Mouse (Mus musculus) kidney, adult 2 months (tissue): ENCODE results near the gene Oas2. TPM values are rescaled to one million over a fixed set of nuclear protein-coding genes. Genes with fewer than 3 reads are reported as not detected.
"Not testable (repeated sequence)": the region's sequence is repeated elsewhere in the genome, so short reads cannot be mapped to it uniquely, and the experiment has no call there.

Source experiments
- DNase-seq: peaks from one replicate; pipeline ENCODE4 v3.0.0; 2021
- H3K27ac ChIP-seq: fragments of 200-500 bp; 2 replicates; pipeline ENCODE4 v1.5.1; 2012; ENCODE audit warnings: low read depth, low read length, control low read depth, inconsistent platforms; ENCODE audit not compliant: insufficient read depth
- H3K27me3 ChIP-seq: fragments of 200-500 bp; replicated peaks from 2 replicates; pipeline ENCODE4 v1.6.1; 2012; ENCODE audit warnings: mild to moderate bottlenecking, moderate library complexity, low read length, inconsistent platforms; ENCODE audit not compliant: control insufficient read depth, insufficient read depth
- H3K36me3 ChIP-seq: fragments of 200-500 bp; 2 replicates; pipeline ENCODE4 v1.6.1; 2012; ENCODE audit warnings: mild to moderate bottlenecking, moderate library complexity, low read length, inconsistent platforms; ENCODE audit not compliant: control insufficient read depth, insufficient read depth
- H3K4me1 ChIP-seq: fragments of 200-500 bp; 2 replicates; pipeline ENCODE4 v1.6.1; 2011; ENCODE audit warnings: low read length; ENCODE audit not compliant: control insufficient read depth, insufficient read depth
- H3K4me3 ChIP-seq: fragments of 200-500 bp; 2 replicates; pipeline ENCODE4 v1.5.1; 2011; ENCODE audit warnings: mild to moderate bottlenecking, low read depth, low read length, control low read depth; ENCODE audit not compliant: insufficient read depth
- CTCF ChIP-seq: fragments of 200-500 bp; conservative IDR thresholded peaks from 2 replicates; pipeline ENCODE4 v1.5.1; 2011; ENCODE audit warnings: low read depth, mild to moderate bottlenecking, control low read depth, low read length, moderate library complexity, mixed read lengths; ENCODE audit not compliant: insufficient read depth, insufficient read length
- POLR2A ChIP-seq: fragments of 200-500 bp; IDR thresholded peaks from one replicate; pipeline ENCODE4 v1.6.1; 2011; ENCODE audit warnings: low read depth, low read length, control low read depth
- WGBS: fragments of 180-500 bp; shearing (Covaris S2); methylation state at CpG from one replicate; pipeline ENCODE4 v1.1.7; 2018; 5-methylcytosine and 5-hydroxymethylcytosine counted together
- polyA plus RNA-seq: library from polyadenylated mRNA; depleted of rRNA; stranded (reverse); fragments of >200 nt; gene quantifications from 2 replicates; pipeline ENCODE4 v1.2.3, GENCODE M21; 2012; rRNA removed

Oas2 gene
- 3.5 and 5.5 TPM in 2 replicates for polyA plus RNA-seq

DNA sequence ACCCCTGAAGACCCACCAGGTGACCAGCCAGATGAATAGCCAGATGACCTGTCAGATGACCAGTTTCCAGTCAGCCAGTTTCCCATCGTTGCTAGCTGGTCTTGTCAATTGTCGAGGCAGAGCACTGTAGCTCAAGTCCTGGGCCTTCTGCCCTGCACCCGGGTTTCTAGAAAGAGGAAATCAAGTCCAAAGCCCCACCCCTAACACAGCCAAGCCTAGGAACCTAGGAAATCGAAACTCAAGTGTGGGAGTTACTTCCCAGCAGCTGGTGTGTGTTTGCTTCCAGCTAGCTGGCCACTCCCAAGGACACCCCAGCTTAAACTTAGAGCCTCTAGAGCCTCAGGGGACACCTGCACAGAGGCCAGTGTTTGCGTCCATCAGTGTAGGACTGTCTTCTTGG lies at the start of gene Oas2:
Oas2 (minus strand) TSS at position 166 of the 400 bp plus-strand sequence.
- H3K27me3 ChIP-seq = no peaks in the 10 kb centered on the region
- 29% methylated on average over 5 of the region's 5 CpGs for WGBS
- H3K36me3 ChIP-seq = no peaks in the 10 kb centered on the region
- no peak for TF ChIP-seq POLR2A
- no peak for TF ChIP-seq CTCF
- no peaks in the 10 kb centered on the region for H3K4me1 ChIP-seq
- DNase-seq = peak; percentile 3
- no peak within 1 kb of the TSS for H3K27ac ChIP-seq
- H3K4me3 ChIP-seq = no peak within 1 kb of the TSS

DNA sequence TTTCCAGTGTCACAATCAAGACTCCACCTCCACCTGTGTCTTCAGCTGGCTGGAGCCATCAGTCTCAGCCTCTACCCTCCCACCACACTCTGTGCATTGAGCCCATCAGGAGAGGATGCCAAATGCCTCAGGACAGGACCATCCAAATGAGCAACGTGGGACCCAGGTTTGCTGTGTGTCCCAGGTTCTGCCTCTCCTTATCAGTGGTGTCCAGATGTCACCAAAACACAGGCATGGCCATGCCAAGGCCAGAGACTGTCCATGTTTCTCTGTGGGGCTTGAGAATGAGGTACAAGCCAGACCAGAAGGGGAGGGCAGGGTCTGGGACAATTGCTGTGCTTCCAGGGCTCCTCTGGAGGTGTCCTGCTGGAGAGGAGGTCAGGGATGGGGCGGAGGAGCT lies 49.3 kb upstream of the Oas2 start:
- 71% methylated on average over 2 of the region's 2 CpGs for WGBS
- H3K4me3 ChIP-seq, DNase-seq, H3K4me1 ChIP-seq, H3K36me3 ChIP-seq, H3K27me3 ChIP-seq, H3K27ac ChIP-seq: not testable (repeated sequence)

DNA sequence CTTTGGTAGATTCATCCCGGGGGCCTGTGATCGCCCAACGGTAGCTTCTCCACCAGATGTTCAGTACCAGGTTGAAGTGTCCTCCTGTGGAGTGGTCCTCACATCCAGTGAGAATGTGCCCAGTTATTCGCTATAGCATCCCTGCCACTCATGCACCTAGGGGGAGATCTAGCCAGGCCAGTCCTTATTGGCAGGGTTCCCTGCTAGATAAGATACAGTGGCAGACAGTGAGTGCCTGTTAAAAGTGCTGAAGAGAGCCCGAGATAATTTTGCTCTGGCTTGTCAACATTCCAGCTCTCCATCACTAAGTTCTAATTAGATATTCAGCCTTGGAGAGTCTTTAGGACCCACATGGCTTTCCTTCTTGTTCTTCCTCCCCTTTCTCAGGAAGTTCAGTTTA lies 48.5 kb upstream of the Oas2 start:
- not testable (repeated sequence) for H3K36me3 ChIP-seq, H3K27ac ChIP-seq, H3K4me1 ChIP-seq, H3K27me3 ChIP-seq, H3K4me3 ChIP-seq, DNase-seq
- WGBS = 72% methylated on average over 5 of the region's 5 CpGs

DNA sequence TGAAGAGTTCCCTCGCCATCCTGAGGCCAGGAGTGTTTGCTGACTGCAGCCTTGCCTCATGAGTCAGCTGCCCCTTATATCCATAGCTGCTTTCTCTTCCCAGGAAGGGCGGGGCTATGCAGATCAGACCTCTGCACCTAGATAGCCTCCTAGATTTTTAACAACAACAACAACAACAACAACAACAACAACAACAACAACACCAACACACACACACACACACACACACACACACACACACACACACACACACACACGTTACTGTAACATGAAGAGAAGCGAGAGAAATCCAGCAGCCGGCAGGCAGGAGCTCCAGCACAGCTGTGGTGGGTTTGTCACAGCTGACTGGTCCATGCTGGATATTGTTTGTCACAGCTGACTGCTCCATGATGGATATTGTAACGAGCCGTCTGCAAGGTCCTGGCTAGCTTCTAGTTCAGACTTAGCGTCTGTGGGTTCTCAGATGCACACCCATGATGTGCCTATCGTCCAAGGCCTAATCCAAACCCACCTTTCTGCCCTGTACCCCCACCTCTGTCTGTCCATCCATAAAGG lies 45.9 kb upstream of the Oas2 start, which contains the start of gene Oas1e:
Oas1e (minus strand) TSS at position 51 of the 555 bp plus-strand sequence.
- H3K4me1 ChIP-seq, H3K36me3 ChIP-seq, H3K27me3 ChIP-seq, H3K27ac ChIP-seq, DNase-seq, H3K4me3 ChIP-seq: not testable (repeated sequence)
- 48% methylated on average over 9 of the region's 9 CpGs for WGBS

DNA sequence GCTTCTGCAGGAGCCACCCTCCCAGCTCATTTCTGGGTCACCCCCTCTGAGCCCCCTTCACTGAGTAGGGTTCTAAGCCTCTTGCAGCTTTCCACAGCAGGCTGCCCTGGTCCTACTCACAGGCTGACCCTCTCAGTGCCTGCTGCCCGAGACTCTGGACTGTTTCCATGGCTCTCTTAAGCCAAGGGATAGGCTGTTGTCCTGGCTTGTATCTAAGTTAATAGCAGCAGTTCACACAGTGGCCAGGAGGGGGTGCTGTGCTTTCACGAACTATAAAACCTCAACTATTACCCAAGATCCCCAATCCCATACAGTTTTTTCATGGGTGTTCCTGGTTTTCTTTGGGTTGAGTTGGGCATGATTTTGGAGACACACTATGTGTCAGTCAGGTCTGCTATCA lies 43.4 kb upstream of the Oas2 start:
- peak; percentile 53 for DNase-seq
- H3K36me3 ChIP-seq = no peaks in the 10 kb centered on the region
- H3K4me1 ChIP-seq = no peaks in the 10 kb centered on the region
- WGBS = 15% methylated on average over 2 of the region's 2 CpGs
- H3K4me3 ChIP-seq = no peak overlapping the region
- no peak overlapping the region for H3K27ac ChIP-seq
- no peaks in the 10 kb centered on the region for H3K27me3 ChIP-seq
- TF ChIP-seq CTCF (peak; percentile 65), POLR2A (no peak)

DNA sequence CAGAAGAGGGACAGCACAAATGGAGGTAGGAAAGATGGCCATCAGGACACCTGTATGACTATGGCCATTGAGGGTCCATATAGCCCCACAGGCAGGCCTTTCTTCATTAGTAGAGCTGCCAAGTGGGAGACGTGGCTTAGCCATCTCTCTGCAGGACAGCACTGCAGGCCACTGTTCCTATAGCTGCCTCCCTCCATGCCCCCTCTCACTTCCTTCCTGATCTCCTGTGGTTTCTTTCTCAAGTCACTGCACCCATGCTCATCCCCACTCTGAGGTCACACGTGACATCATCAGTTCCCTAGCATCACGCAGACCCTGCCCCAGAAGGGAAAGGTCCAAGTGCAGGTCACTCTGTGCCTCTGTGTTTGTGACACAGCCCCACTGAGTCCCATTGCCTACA lies 37.4 kb upstream of the Oas2 start:
- Histone ChIP-seq H3K27ac (no peak overlapping the region), H3K27me3 (no peaks in the 10 kb centered on the region), H3K36me3 (no peaks in the 10 kb centered on the region), H3K4me3 (no peak overlapping the region), H3K4me1 (no peaks in the 10 kb centered on the region)
- TF ChIP-seq POLR2A (no peak), CTCF (no peak)
- no peak for DNase-seq
- 49% methylated on average over 3 of the region's 3 CpGs for WGBS

DNA sequence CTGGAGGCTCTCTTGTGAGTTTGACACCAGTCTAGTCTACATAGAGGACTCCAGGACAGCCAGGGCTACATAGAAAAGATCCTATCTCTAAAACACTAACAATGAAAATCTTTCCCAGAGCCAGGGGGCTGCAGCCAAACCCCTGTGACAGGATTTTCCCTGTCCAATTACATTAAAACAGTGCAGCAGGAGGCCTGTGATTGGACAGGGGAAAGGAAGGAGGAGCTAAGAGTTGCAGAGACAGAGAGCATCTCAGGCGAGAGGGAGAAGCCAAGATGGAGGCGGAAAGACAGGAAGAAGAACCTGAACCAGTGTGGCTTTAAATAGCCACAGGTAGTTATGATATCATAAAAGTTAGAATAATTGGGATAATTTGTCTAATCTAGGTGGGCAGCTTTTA lies 32.8 kb upstream of the Oas2 start:
- 70% methylated on average over 2 of the region's 2 CpGs for WGBS
- Histone ChIP-seq H3K4me1 (no peaks in the 10 kb centered on the region), H3K36me3 (no peaks in the 10 kb centered on the region), H3K27me3 (no peaks in the 10 kb centered on the region), H3K4me3 (no peak overlapping the region), H3K27ac (no peak overlapping the region)
- TF ChIP-seq POLR2A (no peak), CTCF (no peak)
- DNase-seq = no peak

DNA sequence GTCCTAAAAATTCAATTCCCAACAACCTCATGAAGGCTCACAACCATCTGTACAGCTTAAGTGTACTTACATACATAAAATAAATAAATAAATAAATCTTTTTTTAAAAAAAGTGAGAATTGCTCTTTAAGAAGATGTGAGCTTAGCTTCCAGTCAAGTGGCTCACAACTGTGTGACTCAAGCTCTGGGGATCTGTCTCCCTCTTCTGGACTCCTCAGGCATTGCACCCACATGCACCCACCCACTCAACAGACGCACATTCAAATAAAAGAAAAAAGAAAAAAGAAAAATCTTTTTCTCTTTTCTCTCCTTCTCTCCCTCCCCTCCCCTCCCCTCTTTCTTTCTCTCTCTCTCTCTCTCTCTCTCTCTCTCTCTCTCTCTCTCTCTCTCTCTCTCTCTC lies 32.0 kb upstream of the Oas2 start:
- Histone ChIP-seq H3K36me3 (no peaks in the 10 kb centered on the region), H3K27ac (no peak overlapping the region), H3K27me3 (no peaks in the 10 kb centered on the region), H3K4me3 (no peak overlapping the region), H3K4me1 (no peaks in the 10 kb centered on the region)
- TF ChIP-seq CTCF (no peak), POLR2A (no peak)
- WGBS = 94% methylated on average over 1 of the region's 1 CpGs
- DNase-seq = no peak
